Mouse (Mus musculus) hindbrain, embryonic 16.5 days (tissue): Measurements from ENCODE around the gene Cc2d2b. TPM values are rescaled to one million over a fixed set of nuclear protein-coding genes. Genes with fewer than 3 reads are reported as not detected.
A peak's percentile ranks its signal among the peaks of the same experiment; 100 is the strongest.

Experiments used
- ATAC-seq: fragments of 200-750 bp; cut with Nextera tagmentation; 2 replicates; pipeline ENCODE4 v1.8.0; 2017; ENCODE audit warnings: moderate TSS enrichment, moderate library complexity
- H3K27ac ChIP-seq: fragments of 300-500 bp; sonication (generic); 2 replicates; pipeline ENCODE4 v1.5.1; 2014; ENCODE audit warnings: low read depth, mild to moderate bottlenecking, control low read depth, low read length, moderate library complexity
- H3K27me3 ChIP-seq: fragments of 300-500 bp; sonication (generic); replicated peaks from 2 replicates; pipeline ENCODE4 v1.6.1; 2014; ENCODE audit warnings: low read length; ENCODE audit not compliant: control insufficient read depth, insufficient read depth
- H3K36me3 ChIP-seq: fragments of 300-500 bp; sonication (generic); 2 replicates; pipeline ENCODE4 v1.6.1; 2014; ENCODE audit warnings: mild to moderate bottlenecking, low read length, moderate library complexity, mixed read lengths; ENCODE audit not compliant: control insufficient read depth, insufficient read depth
- H3K4me1 ChIP-seq: fragments of 300-500 bp; sonication (generic); 2 replicates; pipeline ENCODE4 v1.6.1; 2014; ENCODE audit warnings: low read depth, low read length; ENCODE audit not compliant: control insufficient read depth, insufficient read depth
- H3K4me2 ChIP-seq: fragments of 300-500 bp; sonication (generic); 2 replicates; pipeline ENCODE4 v1.6.1; 2014; ENCODE audit warnings: mild to moderate bottlenecking, low read length, control low read depth, moderate library complexity
- H3K4me3 ChIP-seq: fragments of 300-500 bp; sonication (generic); 2 replicates; pipeline ENCODE4 v1.5.1; 2014; ENCODE audit warnings: mild to moderate bottlenecking, low read length, control low read depth, moderate library complexity
- H3K9ac ChIP-seq: fragments of 300-500 bp; sonication (generic); 2 replicates; pipeline ENCODE4 v1.6.1; 2014; ENCODE audit warnings: low read depth, mild to moderate bottlenecking, control low read depth, low read length, moderate library complexity
- H3K9me3 ChIP-seq: fragments of 300-500 bp; sonication (generic); 2 replicates; pipeline ENCODE4 v1.6.1; 2014; ENCODE audit warnings: mild to moderate bottlenecking, low read length, moderate library complexity; ENCODE audit not compliant: control insufficient read depth
- WGBS: fragments of 180-500 bp; shearing (Covaris S2); extraction: QIAGEN DNeasy Blood & Tissue Kit; methylation state at CpG from one replicate; pipeline ENCODE4 v1.1.7; 2014; 5-methylcytosine and 5-hydroxymethylcytosine counted together
- polyA plus RNA-seq: library from polyadenylated mRNA; unstranded; fragments of >200 nt; fragmentation: Nextera tagmentation; extraction: Ambion mirVana; gene quantifications from 2 replicates; pipeline ENCODE4 v1.2.1, GENCODE M21; 2015

The Cc2d2b gene
- polyA plus RNA-seq, 1 experiment from 2014 or later = 0.44 TPM

- H3K9ac ChIP-seq = peak overlapping the region; percentile 22
- H3K27ac ChIP-seq = no peak overlapping the region; the same call in 1 of the 2 replicates
- H3K36me3 ChIP-seq = no peaks in the 10 kb centered on the region
- H3K4me3 ChIP-seq = no peak overlapping the region
- no peak overlapping the region for H3K4me2 ChIP-seq
- peak; percentile 91 for ATAC-seq
- no peaks in the 10 kb centered on the region for H3K9me3 ChIP-seq
- no peaks in the 10 kb centered on the region; the same call in 1 of the 2 replicates for H3K4me1 ChIP-seq
- WGBS = 58% methylated on average over 11 of the region's 11 CpGs
- no peaks in the 10 kb centered on the region for H3K27me3 ChIP-seq
These were observed 26.2 kb upstream of the Cc2d2b start for GRCm38 (mm10) chr19:40722137-40723038.

GRCm38 (mm10) chr19:40723516-40723915 lies 25.0 kb upstream of the Cc2d2b start:
- H3K4me3 ChIP-seq = no peak overlapping the region
- WGBS = 65% methylated on average over 10 of the region's 10 CpGs
- no peaks in the 10 kb centered on the region for H3K9me3 ChIP-seq
- H3K4me1 ChIP-seq = no peaks in the 10 kb centered on the region; the same call in 1 of the 2 replicates
- no peak for ATAC-seq
- H3K4me2 ChIP-seq = no peak overlapping the region
- H3K36me3 ChIP-seq = no peaks in the 10 kb centered on the region
- no peak overlapping the region for H3K9ac ChIP-seq
- no peaks in the 10 kb centered on the region for H3K27me3 ChIP-seq
- no peak overlapping the region for H3K27ac ChIP-seq

GRCm38 (mm10) chr19:40726148-40726547 lies 22.4 kb upstream of the Cc2d2b start:
- Histone ChIP-seq H3K9ac (no peak overlapping the region), H3K9me3 (no peaks in the 10 kb centered on the region), H3K4me2 (no peak overlapping the region), H3K36me3 (no peaks in the 10 kb centered on the region), H3K27ac (no peak overlapping the region), H3K4me1 (no peaks in the 10 kb centered on the region; the same call in 1 of the 2 replicates), H3K4me3 (no peak overlapping the region), H3K27me3 (no peaks in the 10 kb centered on the region)
- ATAC-seq = no peak
- 79% methylated on average over 4 of the region's 4 CpGs for WGBS

- WGBS = 71% methylated on average over 2 of the region's 2 CpGs
- Histone ChIP-seq H3K36me3 (no peaks in the 10 kb centered on the region), H3K27ac (no peak overlapping the region), H3K27me3 (no peaks in the 10 kb centered on the region), H3K4me1 (no peaks in the 10 kb centered on the region; the same call in 1 of the 2 replicates), H3K9me3 (no peaks in the 10 kb centered on the region), H3K4me2 (no peak overlapping the region), H3K9ac (no peak overlapping the region), H3K4me3 (no peak overlapping the region)
- ATAC-seq = no peak
These were observed 21.9 kb upstream of the Cc2d2b start for GRCm38 (mm10) chr19:40726614-40727013.

- Histone ChIP-seq H3K4me2 (no peak overlapping the region), H3K27me3 (no peaks in the 10 kb centered on the region), H3K9ac (no peak overlapping the region), H3K27ac (no peak overlapping the region), H3K9me3 (no peaks in the 10 kb centered on the region), H3K36me3 (no peaks in the 10 kb centered on the region), H3K4me1 (no peaks in the 10 kb centered on the region), H3K4me3 (no peak overlapping the region)
- no peak for ATAC-seq
- 94% methylated on average over 4 of the region's 4 CpGs for WGBS
These were observed 20.3 kb upstream of the Cc2d2b start for GRCm38 (mm10) chr19:40728213-40728612.

GRCm38 (mm10) chr19:40728732-40729420 lies 19.7 kb upstream of the Cc2d2b start:
- no peak for ATAC-seq
- no peak overlapping the region for H3K27ac ChIP-seq

GRCm38 (mm10) chr19:40733409-40733808 lies 15.1 kb upstream of the Cc2d2b start:
- WGBS = 79% methylated on average over 10 of the region's 10 CpGs
- peaks cover 13% of the 10 kb centered on the region for H3K4me1 ChIP-seq
- no peak overlapping the region for H3K27ac ChIP-seq
- no peaks in the 10 kb centered on the region for H3K9me3 ChIP-seq
- ATAC-seq = no peak
- H3K9ac ChIP-seq = no peak overlapping the region
- H3K36me3 ChIP-seq = no peaks in the 10 kb centered on the region
- H3K4me2 ChIP-seq = no peak overlapping the region
- H3K27me3 ChIP-seq = no peaks in the 10 kb centered on the region
- H3K4me3 ChIP-seq = no peak overlapping the region

More at GRCm38 (mm10) chr19:40728732-40729420, 19.7 kb upstream of the Cc2d2b start:
- no peak overlapping the region for H3K9ac ChIP-seq
- no peaks in the 10 kb centered on the region; the same call in 1 of the 2 replicates for H3K4me1 ChIP-seq
- no peaks in the 10 kb centered on the region for H3K36me3 ChIP-seq
- no peaks in the 10 kb centered on the region for H3K27me3 ChIP-seq
- no peak overlapping the region for H3K4me3 ChIP-seq
- H3K4me2 ChIP-seq = no peak overlapping the region
- 77% methylated on average over 12 of the region's 12 CpGs for WGBS
- H3K9me3 ChIP-seq = no peaks in the 10 kb centered on the region

- Histone ChIP-seq H3K4me2 (no peak overlapping the region), H3K27ac (no peak overlapping the region), H3K27me3 (no peaks in the 10 kb centered on the region), H3K4me3 (no peak overlapping the region), H3K4me1 (peaks cover 13% of the 10 kb centered on the region), H3K9ac (no peak overlapping the region), H3K9me3 (no peaks in the 10 kb centered on the region), H3K36me3 (no peaks in the 10 kb centered on the region)
- WGBS = 40% methylated on average over 4 of the region's 4 CpGs
- no peak for ATAC-seq
These were observed 14.7 kb upstream of the Cc2d2b start for GRCm38 (mm10) chr19:40733849-40734248.
